Mouse (Mus musculus) adrenal gland (tissue): ENCODE results near the gene Gsdma2.
"Not testable (repeated sequence)": the region's sequence is repeated elsewhere in the genome, so short reads cannot be mapped to it uniquely, and the experiment has no call there.

ENCODE experiments used
- intact Hi-C: fragments of 180-260 bp; cut with DNase I; formaldehyde crosslinking; loops from one replicate; pipeline ENCODE4 v1.15.1; 2025
- long read RNA-seq, 2 experiments: library from polyadenylated mRNA; unstranded; transcript quantifications; one replicate each; pipeline ENCODE4 v2.0.0; 2020; ENCODE audit warnings: borderline replicate concordance in 1 of 2; ENCODE audit not compliant: insufficient replicate concordance in 1 of 2

Gsdma2 gene
- long read RNA-seq, experiment 1 = 0 reads
- long read RNA-seq, experiment 2 = 0 reads

DNA sequence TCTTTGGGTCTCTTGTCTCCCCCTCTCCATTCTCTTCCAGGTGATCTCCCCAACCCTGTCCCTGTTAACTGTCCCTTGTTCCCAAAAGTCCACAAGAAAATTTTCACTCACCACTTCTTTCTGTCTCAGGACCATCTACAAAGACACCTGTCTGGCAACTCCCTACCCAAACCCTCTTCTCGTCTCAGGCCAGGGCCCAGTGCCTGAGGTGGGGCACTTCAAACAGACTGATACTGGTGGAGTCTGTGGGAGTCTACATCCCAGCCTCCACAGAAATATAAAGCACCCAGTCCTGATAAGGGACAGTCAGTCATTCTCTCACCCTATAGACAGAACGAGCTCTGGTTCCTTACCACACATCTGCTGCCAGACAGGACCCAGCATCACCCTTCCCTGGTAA is at the start of gene Gsdma2:
Gsdma2 (plus strand) TSS at position 301 of the 400 bp plus-strand sequence.
- intact Hi-C loops = no loop called here

DNA sequence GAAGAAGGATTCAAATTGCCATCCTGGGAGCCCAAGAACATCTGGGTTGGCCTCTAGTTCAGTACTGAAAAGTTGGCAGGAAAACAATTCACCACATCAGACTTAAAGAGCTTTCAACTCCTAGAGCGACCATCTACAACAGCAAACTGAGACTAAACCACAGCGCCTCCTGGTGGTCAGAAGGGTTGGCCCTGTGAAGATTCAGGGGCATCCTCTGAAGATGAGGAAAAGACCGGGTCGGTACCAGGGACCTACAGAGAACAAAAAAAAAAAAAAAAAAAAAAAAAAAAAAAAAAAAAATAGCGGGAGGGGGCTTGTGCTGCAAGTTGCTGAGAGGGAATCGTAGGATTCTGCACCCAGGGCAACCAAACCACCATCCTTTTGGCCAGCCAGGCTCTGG is 49.2 kb upstream of the Gsdma2 start:
- intact Hi-C loops = loop anchor here (2.0 kb wide), 1 partner anchor 43 kb away; no protein-coding TSS in a partner anchor

DNA sequence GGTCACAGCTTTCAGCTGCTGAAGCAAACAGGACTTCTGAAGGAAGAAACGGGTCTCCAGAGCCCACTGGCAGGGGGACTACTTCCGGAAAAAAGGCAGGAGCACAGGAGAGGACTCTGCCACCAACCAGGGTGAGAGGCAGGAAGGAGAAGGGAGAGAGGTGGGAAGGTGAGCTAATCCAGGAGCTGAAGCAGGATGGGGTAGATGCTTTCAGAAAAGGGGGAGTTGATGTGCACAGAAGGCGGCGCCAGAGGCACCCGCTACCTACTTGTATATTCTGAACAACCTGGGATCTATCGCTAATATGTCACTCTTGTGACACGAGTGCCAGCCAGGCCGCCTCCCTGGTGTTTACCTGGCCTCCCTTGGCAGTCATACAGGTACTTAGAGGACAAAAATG is 48.6 kb upstream of the Gsdma2 start, which contains the start of gene Lrrc3c:
Lrrc3c (plus strand) TSS at position 301 of the 400 bp plus-strand sequence.
- intact Hi-C loops = loop anchor here (2.0 kb wide), 1 partner anchor 43 kb away; no protein-coding TSS in a partner anchor

DNA sequence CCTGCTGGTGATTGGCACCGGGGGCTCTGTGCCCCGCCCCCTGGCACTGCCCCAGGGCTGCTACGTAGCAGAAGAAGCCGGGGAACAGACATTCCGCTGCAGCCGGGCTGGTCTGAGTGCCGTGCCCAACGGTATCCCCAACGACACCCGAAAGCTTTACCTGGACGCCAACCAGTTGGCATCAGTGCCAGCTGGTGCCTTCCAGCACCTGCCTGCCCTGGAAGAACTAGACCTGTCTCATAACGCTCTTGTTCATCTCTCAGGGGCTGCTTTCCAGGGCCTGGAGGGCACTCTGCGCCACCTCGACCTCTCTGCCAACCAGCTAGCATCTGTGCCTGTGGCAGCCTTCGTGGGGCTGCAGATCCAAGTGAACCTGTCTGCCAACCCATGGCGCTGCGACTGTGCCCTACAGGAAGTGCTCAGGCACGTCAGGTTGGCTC is 47.7 kb upstream of the Gsdma2 start:
- intact Hi-C loops = no loop called here

DNA sequence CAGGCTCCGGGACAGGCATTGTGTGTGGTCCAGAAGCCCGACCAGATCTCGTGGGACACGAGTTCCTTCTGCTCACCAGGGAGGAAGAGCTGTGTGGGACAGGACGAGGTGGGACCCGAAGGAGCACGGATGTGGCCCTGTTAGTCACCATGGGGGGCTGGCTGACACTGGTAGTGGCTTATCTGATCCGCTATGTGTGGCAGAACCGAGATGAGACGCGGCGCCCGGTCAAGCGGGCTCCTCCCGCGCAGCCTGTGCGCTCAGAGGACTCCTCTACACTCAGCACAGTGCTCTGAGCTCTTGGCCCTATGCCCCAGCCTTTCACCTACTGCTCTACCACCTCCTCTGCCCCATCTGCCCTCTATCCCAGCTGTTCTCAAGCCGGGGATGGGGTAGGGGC is 47.3 kb upstream of the Gsdma2 start:
- intact Hi-C loops = no loop called here

DNA sequence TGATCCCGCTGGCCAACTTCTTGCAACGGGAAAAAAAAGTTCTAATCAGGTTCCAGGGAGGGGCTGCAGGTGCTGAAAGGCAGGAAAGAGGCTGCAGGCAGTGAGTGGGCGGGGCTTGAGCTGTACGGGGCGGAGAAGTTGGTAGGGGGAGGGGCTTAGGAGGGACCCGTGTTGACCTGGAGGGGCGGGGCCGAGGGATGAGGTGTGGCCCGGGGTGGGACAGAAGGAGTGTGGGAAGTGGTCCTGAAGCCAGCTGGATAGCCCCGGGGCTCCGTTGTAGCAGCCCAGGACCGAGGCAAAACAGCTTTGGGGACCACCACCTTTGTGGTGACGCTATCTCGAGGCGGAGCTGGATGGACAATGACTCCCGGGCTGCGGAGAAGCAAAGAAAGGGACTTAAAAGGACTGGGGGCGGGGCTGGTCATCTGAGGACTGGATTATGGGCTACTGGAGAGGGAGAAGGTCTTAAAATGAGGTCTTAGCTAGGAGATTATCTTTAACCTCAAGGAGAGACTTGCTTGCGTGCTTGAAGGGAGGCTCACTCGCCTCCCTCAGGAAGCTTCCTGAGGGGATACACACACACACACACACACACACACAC is 44.4 kb upstream of the Gsdma2 start:
- intact Hi-C loops = loop anchor here (10.0 kb wide), 1 partner anchor 53 kb away; no protein-coding TSS in a partner anchor

DNA sequence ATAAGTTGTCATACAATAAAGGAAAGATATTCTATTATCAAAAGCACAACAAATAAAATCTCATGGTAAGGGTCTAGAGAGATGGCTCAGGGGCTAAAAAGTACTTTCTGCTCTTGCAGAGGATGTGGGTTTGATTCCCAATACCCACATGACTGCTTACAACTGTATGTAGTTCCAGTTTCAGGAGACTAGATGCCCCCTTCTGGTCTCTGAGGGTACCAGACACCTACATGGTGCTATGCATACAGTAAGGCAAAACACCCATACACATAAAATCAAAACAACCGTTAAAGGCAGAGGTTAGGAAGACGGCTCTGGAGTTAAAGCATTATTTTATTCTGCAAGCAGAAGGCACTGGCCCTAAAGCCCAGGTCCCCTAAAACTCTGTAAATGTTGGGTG is 42.6 kb upstream of the Gsdma2 start:
- intact Hi-C loops = loop anchor here (10.0 kb wide), 1 partner anchor 51 kb away; no protein-coding TSS in a partner anchor

DNA sequence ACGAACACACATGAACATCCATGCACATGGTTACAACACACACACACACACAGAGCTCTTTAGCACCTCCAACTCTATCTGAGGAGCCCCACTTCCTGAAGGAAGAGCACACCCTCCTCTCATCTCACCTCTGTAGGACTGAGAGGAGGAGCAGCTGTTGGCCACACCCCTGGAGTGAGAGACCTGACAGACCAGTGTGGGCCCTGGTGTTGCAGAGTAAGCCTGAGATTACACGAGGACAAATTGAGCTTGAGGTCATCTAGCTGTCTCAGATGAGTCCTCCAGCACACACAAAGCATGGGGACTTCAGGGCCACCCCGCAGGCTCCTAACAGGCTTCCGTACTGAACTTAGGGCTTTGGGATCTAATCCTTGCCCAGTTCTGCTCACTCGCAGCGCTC is 41.6 kb upstream of the Gsdma2 start:
- intact Hi-C loops = loop anchor here (10.0 kb wide), 1 partner anchor 50 kb away; no protein-coding TSS in a partner anchor

DNA sequence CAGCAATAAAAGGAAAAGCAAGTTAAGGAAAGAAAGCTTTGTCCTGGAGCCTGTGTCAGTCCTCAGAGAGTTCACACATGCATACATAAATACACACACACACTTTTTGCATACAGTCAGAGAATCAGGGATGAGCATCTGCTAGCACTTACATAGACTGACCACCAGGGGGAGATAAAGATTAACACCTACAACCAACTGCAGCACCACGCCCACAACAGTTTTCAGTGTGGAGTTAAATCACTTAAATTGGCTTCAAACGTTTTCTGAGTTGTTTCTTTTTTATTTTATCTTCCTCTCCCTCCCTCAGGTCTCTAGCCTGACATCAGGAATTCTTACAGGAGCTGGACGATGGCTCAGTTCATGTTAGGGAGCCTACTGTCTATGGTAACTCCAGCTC is 39.8 kb upstream of the Gsdma2 start:
- intact Hi-C loops = loop anchor here (10.0 kb wide), 1 partner anchor 48 kb away; no protein-coding TSS in a partner anchor

DNA sequence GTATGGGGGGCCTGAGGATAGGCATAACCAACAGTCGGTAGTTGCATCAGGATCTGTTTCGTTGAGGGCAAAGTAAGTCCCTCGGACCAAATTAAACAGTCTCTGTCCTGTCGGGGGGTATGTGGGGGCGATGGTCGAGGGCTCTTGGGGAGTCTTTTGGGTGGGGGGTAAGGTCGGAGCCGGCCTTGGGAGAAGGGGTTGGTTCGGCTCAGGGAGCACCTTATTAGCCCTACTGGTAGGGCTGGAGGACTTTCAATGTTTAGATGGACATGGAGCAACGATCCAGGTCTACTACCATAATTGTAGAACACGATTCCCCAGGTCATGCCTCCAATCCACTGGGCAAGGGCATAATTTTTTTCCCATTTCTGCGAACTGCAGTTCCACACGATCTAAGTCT is 25.8 kb upstream of the Gsdma2 start:
- intact Hi-C loops = no loop called here

DNA sequence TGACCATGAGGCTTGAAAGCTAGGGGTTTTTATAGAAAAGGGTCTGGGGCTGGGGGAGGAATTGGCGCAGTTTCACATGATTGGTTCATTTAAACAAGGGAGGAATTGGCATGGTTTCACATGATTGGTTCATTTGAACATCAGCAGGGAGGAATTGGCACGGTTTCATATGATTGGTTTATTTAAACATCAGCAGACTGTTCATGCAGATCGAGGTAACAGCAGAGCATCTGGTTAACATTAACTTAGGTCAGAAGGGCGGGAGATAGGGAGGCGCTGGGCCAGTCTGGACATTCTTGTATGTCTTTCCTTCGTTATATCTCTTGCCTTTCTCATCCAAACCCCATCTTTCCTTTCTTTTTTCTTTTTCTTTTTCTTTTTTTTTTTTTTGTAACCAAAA is 22.6 kb upstream of the Gsdma2 start:
- intact Hi-C loops = not testable (repeated sequence)

DNA sequence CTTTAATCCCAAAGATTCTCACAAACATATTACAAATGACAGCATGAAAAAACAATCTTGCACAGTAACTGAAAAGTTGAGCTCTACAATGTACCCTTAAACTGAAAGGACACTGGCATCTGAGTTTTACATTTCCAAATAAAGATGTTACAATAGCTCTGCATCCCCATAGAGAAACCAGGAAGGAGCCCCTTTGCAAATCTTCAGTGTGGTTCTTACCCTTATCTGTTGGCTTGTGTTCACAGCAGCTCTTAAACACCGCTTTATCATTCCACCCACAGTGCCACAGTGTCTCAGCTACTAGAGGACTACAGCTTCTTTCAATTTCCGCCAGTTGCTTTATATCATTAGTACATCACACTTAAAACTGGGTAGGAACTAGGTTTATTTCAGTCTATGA is 22.2 kb upstream of the Gsdma2 start:
- intact Hi-C loops = not testable (repeated sequence)

DNA sequence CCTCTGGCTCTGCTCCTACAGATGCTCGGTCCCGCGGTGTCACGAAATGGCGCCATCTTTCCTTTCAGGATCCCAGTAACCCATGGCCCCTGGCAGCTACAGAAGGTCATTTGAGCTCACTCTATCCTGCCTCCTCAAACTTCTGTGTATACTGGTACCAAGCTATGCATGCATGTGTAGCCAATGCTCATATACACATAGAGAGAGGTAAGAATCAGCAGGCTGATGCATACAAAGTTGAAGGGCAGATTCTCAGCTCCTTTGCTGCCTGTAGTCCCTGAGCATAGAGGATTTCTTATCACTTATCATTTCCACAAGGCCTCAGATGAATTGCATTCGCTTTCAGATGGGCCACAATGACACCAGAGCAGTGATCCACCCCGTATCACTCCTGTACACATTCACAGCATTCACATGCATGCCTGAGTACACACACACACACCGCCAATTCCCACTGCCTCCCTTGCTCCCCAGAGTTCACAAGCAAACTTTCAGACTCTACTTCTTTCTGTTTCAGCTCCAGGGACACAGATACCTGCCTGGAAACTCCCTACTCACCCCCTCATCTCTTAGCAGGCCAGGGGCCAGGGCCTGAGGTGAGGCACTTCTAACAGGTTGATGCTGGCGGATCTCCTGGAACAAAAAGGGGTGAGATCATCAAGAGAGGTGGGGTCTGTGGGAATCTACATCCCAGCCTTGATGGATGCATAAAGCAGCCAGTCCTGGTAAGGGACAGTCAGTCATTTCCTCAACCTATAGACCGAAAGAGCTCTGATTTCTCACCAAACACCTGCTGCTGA is 20.7 kb upstream of the Gsdma2 start, which contains the start of the genes Gm12355 and Gsdma3:
Gm12355 (minus strand) TSS at position 51 of the 800 bp plus-strand sequence.
Gsdma3 (plus strand) TSS at position 750 of the 800 bp plus-strand sequence.
- intact Hi-C loops = no loop called here

DNA sequence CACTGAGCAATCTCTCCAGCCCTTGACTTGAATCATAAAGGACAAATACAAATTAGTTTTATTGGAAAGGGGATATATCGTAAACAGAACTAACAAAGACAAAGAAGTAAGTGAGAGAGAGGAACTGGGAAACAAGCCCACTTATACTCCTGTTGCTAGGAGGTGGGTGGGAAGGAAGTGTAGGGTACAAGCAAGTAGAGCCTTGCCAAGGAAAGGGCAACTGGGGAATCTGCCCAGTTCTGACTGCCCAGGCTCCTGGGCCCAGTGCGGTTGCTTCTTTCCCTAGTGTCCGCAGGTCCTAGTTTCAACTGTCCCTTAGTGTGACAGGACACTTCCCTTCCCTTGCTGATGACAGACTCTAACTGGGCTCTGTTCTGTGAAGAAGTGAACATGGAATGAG is 17.9 kb upstream of the Gsdma2 start:
- intact Hi-C loops = no loop called here

DNA sequence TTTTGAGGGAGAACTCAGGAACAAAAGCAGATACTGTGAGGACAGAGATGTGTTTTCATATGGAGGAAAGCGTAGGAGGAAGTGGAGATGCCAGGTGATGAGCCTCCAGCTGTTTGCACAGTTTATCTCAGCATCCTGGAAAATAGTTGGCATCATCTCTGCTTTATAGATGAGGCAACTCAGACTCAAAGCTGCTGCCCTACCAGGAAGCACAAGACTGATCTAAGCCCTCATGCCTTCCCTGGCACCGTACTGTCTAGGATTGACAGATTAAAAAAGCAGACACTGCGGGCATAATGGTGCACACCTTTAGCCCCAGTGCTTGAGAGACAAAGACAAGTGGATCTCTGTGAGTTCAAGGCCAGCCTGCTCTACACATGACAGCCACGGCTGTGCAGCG is 15.9 kb upstream of the Gsdma2 start:
- intact Hi-C loops = no loop called here

DNA sequence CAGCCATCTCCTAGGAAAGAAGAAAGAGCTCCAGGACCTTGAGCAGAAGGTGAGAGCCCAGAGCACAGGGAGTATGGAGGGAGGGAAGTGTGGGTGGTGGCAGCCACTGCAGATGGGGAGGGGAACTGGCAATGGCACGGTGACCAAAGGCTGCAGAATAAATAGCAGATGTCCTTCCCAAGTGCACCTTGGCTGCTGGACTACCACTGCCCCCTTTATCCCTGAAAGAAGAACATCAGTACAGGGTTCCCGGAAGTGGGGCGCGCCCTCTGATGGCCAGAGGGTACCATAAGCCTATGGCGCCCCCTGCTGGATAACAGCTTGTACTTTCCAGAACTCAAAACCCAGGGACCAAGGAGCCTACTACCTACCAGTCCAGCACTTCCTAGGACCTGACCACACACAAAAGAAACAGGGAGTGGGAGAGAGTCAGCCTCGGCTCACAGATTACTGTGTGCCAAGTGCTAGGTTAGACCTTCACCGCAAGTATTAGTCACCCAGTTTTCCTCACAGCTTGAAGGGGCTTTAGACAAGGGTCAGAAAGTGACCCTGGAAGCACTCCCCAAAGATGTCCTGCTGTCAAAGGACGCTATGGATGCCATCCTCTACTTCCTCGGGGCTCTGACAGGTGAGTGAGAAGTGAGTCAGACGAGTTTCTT is 11.1 kb upstream of the Gsdma2 start:
- intact Hi-C loops = not testable (repeated sequence)

DNA sequence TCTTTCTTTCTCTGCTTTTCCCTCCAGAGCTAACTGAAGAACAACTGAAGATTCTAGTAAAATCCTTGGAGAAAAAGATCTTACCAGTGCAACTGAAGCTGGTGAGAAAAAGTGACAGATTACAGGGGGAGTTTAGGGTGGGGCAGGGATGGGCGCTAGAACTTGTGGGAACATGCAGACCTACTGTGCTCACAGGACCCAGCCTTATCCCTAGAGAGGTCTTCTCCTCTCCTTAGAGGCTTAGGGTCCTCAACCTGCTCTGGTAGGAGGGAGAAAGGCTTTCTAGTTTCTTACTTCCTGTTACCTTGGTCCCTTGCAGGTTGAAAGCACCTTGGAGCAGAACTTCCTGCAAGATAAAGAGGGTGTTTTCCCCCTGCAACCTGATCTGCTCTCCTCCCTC is 9.1 kb upstream of the Gsdma2 start:
- intact Hi-C loops = no loop called here

DNA sequence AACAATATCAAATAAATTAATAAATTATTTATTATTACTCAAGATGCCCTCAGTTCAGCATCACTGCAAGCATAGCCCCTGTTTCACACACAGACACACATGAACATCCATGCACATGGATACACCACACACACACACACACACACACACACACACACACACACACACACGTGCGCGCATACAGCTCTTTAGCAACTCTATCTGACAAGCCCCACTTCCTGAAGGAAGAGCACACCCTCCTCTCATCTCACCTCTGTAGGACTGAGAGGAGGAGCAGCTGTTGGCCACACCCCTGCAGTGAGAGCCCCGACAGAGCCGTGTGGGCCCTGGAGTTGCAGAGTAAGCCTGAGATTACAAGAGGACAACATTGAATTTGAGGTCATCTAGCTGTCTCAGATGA is 6.5 kb upstream of the Gsdma2 start:
- intact Hi-C loops = no loop called here

DNA sequence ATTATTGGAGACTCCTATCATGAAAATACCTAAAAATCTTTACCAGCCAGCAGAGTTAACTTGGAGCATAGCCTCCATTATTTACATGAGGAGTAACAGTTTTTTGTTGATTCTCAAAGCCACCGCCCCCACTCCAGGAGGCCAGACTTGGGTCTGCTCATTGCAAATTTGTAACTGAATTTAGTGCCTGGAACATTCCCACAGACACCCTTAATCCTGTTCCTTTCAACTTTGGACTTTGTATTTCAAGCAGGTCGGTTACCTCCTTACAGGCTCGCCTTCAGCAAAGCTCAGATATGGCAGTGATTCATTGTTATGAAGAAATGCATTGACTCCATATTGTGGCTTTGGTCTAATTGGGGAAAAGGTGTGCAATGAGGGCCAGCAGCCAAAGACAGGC is 1.8 kb upstream of the Gsdma2 start:
- intact Hi-C loops = no loop called here

DNA sequence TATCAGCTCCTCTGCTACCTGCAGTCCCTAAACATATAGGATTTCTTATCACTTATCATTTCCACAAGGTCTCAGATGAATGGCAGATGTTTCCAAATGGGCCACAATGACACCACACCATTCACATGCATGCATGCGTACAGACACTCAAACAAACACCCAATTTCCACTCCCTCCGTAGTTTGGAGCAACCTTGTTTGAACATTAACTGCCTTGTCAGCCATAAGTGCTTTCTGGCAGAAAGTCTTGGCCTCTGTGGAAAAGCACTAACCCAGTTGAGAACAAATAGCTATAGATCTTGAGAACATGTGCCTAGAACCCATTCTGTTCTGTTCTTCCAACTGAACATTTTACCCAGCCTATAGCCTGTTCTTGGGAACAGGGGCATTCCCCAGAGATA is 613 bp upstream of the Gsdma2 start:
- intact Hi-C loops = no loop called here

DNA sequence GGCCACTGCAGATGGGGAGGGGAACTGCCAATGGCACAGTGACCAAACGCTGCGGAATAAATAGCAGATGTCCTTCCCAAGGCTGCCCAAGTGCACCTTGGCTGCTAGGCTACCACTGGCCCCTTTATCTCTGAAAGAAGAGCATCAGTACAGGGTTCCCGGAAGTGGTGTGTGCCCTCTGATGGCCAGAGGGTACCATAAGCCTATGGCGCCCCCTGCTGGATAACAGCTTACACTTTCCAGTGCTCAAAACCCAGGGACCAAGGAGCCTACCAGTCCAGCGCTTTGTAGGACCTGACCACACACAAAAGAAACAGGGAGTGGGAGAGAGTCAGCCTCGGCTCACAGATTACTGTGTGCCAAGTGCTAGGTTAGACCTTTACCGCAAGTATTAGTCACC is 8.5 kb downstream of the Gsdma2 start:
- intact Hi-C loops = loop anchor here (10.0 kb wide), 1 partner anchor 50 kb away; no protein-coding TSS in a partner anchor

DNA sequence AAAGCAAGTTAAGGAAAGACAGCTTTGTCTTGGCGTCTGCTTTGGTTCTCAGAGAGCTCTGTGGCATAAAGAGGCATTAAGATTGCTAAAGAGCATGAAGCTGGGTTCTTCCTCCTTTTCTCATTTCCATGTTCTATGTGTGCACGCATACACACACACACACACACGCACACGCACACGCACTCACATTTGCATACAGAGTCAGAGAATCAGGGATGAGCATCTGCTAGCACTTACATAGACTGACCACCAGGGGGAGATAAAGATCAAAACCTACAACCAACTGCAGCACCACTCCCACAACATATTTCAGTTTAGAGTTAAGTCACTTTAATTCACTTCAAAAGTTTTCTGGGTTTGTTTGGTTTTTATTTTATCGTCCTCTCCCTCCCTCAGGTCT is 14.0 kb downstream of the Gsdma2 start:
- intact Hi-C loops = no loop called here
